Mouse (Mus musculus): ENCODE results near the gene Gm13420. TPM values are rescaled to one million over a fixed set of nuclear protein-coding genes. Genes with fewer than 3 reads are reported as not detected.

The Gm13420 gene
- polyA plus RNA-seq, 1 experiment from 2014 or later: 1.6 TPM

DNA sequence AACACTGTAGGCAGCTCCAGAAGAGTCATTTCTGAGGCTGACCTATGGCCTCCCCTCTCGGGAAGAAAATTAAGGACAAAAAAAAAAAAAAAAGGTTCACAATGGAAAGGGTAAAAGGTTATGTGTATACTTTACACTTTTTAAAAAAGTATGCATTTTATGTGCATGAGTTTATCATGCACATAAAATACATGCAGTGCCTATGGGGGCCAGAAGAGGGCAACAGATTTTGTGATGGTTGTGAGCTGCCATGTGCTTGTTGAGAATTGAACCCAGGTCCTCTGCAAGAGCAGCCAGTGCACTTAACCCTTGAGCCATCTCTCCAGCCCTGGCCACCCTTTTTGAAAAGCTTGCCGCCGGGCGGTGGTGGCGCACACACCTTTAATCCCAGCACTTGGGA lies 3.6 kb downstream of the Gm13420 start:
- Histone ChIP-seq H3K27me3 (ENCODE audit: control insufficient read depth, insufficient read depth, low read length) (peaks cover 32% of the 10 kb centered on the region), H3K4me3 (ENCODE audit: low read depth, low read length) (no peak overlapping the region), H3K4me2 (replicated peaks; ENCODE audit: low read depth, low read length) (peak overlapping the region; percentile 55; the same call in 1 of the 2 replicates), H3K36me3 (ENCODE audit: control insufficient read depth, insufficient read depth, low read length) (no peaks in the 10 kb centered on the region), H3K27ac (ENCODE audit: low read length) (no peak overlapping the region), H3K9me3 (ENCODE audit: control insufficient read depth, low read depth, low read length) (no peaks in the 10 kb centered on the region), H3K9ac (replicated peaks; ENCODE audit: low read depth, low read length) (no peak overlapping the region), H3K4me1 (ENCODE audit: control insufficient read depth, insufficient read depth, low read length) (no peaks in the 10 kb centered on the region)
- 66% methylated on average over 5 of the region's 5 CpGs for WGBS
- ATAC-seq (ENCODE audit: insufficient number of reproducible peaks, insufficient read depth, low FRiP score, low read depth): no peak

GRCm38 (mm10) chr2:29747188-29747782 lies 4.2 kb downstream of the Gm13420 start:
- Histone ChIP-seq H3K9me3 (ENCODE audit: control insufficient read depth, low read depth, low read length) (no peaks in the 10 kb centered on the region), H3K4me2 (replicated peaks; ENCODE audit: low read depth, low read length) (peak overlapping the region; percentile 55), H3K9ac (replicated peaks; ENCODE audit: low read depth, low read length) (peak overlapping the region; percentile 18; the same call in 1 of the 2 replicates), H3K27me3 (ENCODE audit: control insufficient read depth, insufficient read depth, low read length) (peaks cover 27% of the 10 kb centered on the region), H3K4me3 (ENCODE audit: low read depth, low read length) (peak overlapping the region; percentile 25), H3K4me1 (ENCODE audit: control insufficient read depth, insufficient read depth, low read length) (no peaks in the 10 kb centered on the region), H3K27ac (ENCODE audit: low read length) (no peak overlapping the region), H3K36me3 (ENCODE audit: control insufficient read depth, insufficient read depth, low read length) (no peaks in the 10 kb centered on the region)
- 12% methylated on average over 49 of the region's 50 CpGs for WGBS
- ATAC-seq (ENCODE audit: insufficient number of reproducible peaks, insufficient read depth, low FRiP score, low read depth): no peak

DNA sequence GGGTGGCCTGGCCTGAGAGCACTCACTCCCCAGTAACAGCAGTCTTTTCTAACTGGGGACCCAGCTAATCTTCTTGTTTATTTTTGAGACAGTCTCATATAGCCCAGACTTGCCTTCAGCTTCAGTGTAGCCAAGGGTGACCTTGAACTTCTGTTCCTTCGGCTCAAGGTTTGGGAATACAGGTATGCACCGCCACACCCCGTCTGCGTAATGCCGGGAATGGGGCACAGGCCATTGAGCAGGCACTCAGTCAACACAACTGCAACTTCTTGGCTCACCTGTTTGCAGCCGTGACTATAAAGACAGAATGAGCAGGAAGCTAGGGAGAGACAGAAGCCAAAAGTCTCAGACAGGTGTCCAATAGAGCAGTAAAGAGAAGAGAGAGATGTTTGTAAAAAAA lies 7.2 kb downstream of the Gm13420 start:
- Histone ChIP-seq H3K9me3 (ENCODE audit: control insufficient read depth, low read depth, low read length) (no peaks in the 10 kb centered on the region), H3K27ac (ENCODE audit: low read length) (no peak overlapping the region), H3K4me2 (replicated peaks; ENCODE audit: low read depth, low read length) (no peak overlapping the region), H3K4me1 (ENCODE audit: control insufficient read depth, insufficient read depth, low read length) (no peaks in the 10 kb centered on the region), H3K27me3 (ENCODE audit: control insufficient read depth, insufficient read depth, low read length) (peaks cover 7% of the 10 kb centered on the region; the same call in 1 of the 2 replicates), H3K9ac (replicated peaks; ENCODE audit: low read depth, low read length) (no peak overlapping the region), H3K36me3 (ENCODE audit: control insufficient read depth, insufficient read depth, low read length) (no peaks in the 10 kb centered on the region), H3K4me3 (ENCODE audit: low read depth, low read length) (no peak overlapping the region)
- no peak for ATAC-seq (ENCODE audit: insufficient number of reproducible peaks, insufficient read depth, low FRiP score, low read depth)
- WGBS: 78% methylated on average over 6 of the region's 6 CpGs

- H3K36me3 ChIP-seq (ENCODE audit: control insufficient read depth, insufficient read depth, low read length): peaks cover 19% of the 10 kb centered on the region
- no peaks in the 10 kb centered on the region for H3K27me3 ChIP-seq (ENCODE audit: control insufficient read depth, insufficient read depth, low read length)
- WGBS: 94% methylated on average over 6 of the region's 6 CpGs
- H3K4me2 ChIP-seq (replicated peaks; ENCODE audit: low read depth, low read length): no peak overlapping the region
- no peaks in the 10 kb centered on the region for H3K4me1 ChIP-seq (ENCODE audit: control insufficient read depth, insufficient read depth, low read length)
- no peak overlapping the region for H3K4me3 ChIP-seq (ENCODE audit: low read depth, low read length)
- H3K9me3 ChIP-seq (ENCODE audit: control insufficient read depth, low read depth, low read length): no peaks in the 10 kb centered on the region
- no peak for ATAC-seq (ENCODE audit: insufficient number of reproducible peaks, insufficient read depth, low FRiP score, low read depth)
- no peak overlapping the region for H3K9ac ChIP-seq (replicated peaks; ENCODE audit: low read depth, low read length)
- H3K27ac ChIP-seq (ENCODE audit: low read length): no peak overlapping the region
These were observed 10.3 kb downstream of the Gm13420 start for GRCm38 (mm10) chr2:29741207-29741606.

DNA sequence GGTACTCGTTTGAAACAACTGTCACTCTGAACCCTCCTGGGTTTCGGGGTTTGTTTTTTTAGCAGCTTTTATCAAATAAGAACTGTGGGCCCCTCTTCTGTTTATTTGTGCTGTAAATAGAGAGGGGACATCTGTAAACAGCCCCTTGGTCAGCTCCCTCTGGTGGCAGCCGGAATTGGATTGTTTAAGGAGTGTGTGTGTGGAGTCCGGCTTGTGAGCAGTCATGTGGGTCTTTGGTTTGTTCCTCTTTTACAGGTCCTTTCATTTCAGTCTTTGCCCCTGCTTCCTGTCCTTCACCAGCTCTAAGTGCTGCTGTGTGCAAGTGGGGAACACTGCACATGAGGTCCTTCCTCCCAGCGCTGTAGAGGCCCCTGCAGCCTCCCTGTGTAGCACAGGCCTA lies 12.1 kb downstream of the Gm13420 start:
- peaks cover 31% of the 10 kb centered on the region for H3K36me3 ChIP-seq (ENCODE audit: control insufficient read depth, insufficient read depth, low read length)
- no peak overlapping the region for H3K4me2 ChIP-seq (replicated peaks; ENCODE audit: low read depth, low read length)
- ATAC-seq (ENCODE audit: insufficient number of reproducible peaks, insufficient read depth, low FRiP score, low read depth): no peak
- no peaks in the 10 kb centered on the region for H3K9me3 ChIP-seq (ENCODE audit: control insufficient read depth, low read depth, low read length)
- H3K4me1 ChIP-seq (ENCODE audit: control insufficient read depth, insufficient read depth, low read length): no peaks in the 10 kb centered on the region
- no peaks in the 10 kb centered on the region for H3K27me3 ChIP-seq (ENCODE audit: control insufficient read depth, insufficient read depth, low read length)
- H3K27ac ChIP-seq (ENCODE audit: low read length): no peak overlapping the region
- no peak overlapping the region for H3K9ac ChIP-seq (replicated peaks; ENCODE audit: low read depth, low read length)
- no peak overlapping the region for H3K4me3 ChIP-seq (ENCODE audit: low read depth, low read length)
- whole genome bisulfite sequencing: 42% methylated on average over 5 of the region's 5 CpGs

DNA sequence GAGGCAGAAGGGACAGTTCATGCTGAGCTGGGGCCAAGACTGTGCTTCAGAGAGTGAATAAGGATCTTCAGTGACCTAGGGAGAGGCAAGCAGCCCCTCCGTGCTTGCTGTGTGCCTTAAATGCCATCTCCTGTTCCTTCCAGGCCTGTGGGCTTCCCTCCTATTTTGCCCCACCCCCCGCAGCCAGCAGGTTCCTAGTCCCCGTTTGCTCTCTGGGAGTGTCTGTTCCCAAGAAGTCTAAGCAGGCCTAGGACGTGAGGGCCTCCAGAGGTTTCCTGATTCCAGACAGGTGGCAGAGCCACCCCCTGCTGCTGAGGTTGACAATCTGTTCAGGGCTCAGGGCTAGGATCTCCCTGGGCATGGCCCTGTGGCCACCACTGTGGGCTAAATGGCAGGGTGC lies 12.7 kb downstream of the Gm13420 start:
- Histone ChIP-seq H3K9ac (replicated peaks; ENCODE audit: low read depth, low read length) (no peak overlapping the region), H3K27me3 (ENCODE audit: control insufficient read depth, insufficient read depth, low read length) (no peaks in the 10 kb centered on the region), H3K36me3 (ENCODE audit: control insufficient read depth, insufficient read depth, low read length) (peaks cover 34% of the 10 kb centered on the region), H3K4me2 (replicated peaks; ENCODE audit: low read depth, low read length) (no peak overlapping the region), H3K27ac (ENCODE audit: low read length) (0 out of 2 replicates have a peak overlapping the region, but pooled peaks have one; percentile 10), H3K9me3 (ENCODE audit: control insufficient read depth, low read depth, low read length) (no peaks in the 10 kb centered on the region), H3K4me1 (ENCODE audit: control insufficient read depth, insufficient read depth, low read length) (no peaks in the 10 kb centered on the region), H3K4me3 (ENCODE audit: low read depth, low read length) (no peak overlapping the region)
- ATAC-seq (ENCODE audit: insufficient number of reproducible peaks, insufficient read depth, low FRiP score, low read depth): no peak
- WGBS: 52% methylated on average over 4 of the region's 4 CpGs

DNA sequence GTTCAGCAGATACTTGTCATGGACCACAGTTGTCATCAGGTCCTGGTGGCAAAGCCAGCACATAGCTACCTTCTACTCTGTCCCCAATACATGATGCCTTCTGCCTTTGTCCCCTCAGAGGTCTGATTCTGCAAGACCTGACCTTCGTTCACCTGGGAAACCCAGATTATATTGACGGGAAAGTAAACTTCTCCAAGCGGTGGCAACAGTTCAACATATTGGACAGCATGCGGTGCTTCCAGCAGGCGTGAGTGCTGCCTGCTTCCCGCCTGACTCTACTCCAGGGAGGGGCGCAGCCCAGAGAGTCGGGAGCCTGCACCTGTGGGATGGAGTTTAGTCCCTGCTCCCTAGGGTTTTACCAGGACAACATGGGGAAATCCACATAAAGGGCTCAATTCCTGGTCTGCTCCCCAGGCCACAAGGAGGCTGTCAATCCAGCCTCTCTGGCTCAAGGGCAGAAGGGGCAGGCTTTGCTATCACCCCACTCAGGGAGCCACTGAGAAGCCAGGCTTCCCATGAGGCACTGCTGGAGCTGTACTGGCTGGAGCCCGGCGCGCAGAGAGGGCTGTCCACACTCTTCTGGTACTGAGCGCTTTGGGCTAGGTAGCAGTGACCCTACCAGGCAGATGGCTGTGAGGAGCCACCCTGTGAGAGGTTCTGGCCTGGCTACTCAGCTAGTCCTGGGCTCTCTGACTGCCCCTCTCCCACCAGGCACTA lies 14.1 kb downstream of the Gm13420 start:
- Histone ChIP-seq H3K9ac (replicated peaks; ENCODE audit: low read depth, low read length) (no peak overlapping the region), H3K4me1 (ENCODE audit: control insufficient read depth, insufficient read depth, low read length) (no peaks in the 10 kb centered on the region), H3K36me3 (ENCODE audit: control insufficient read depth, insufficient read depth, low read length) (peaks cover 36% of the 10 kb centered on the region), H3K27ac (ENCODE audit: low read length) (no peak overlapping the region), H3K9me3 (ENCODE audit: control insufficient read depth, low read depth, low read length) (no peaks in the 10 kb centered on the region), H3K4me3 (ENCODE audit: low read depth, low read length) (no peak overlapping the region), H3K27me3 (ENCODE audit: control insufficient read depth, insufficient read depth, low read length) (no peaks in the 10 kb centered on the region), H3K4me2 (replicated peaks; ENCODE audit: low read depth, low read length) (no peak overlapping the region)
- 79% methylated on average over 12 of the region's 12 CpGs for WGBS
- ATAC-seq (ENCODE audit: insufficient number of reproducible peaks, insufficient read depth, low FRiP score, low read depth): no peak

DNA sequence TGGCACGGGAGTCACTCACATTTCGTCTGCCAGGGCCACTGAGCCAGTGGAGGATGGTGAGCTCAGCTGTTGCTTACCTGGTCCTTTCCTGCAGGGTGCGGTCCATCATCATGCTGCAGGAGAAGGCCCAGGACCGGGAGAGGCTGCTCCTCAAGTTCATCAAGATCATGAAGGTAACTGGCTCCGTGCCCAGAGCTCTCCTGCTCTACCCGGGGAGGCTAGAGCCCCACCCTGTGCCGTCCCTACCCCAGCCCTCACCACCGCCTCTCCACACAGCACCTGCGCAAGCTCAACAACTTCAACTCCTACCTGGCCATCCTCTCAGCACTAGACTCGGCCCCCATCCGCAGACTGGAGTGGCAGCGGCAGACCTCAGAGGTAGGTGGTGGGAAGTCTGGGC lies 15.8 kb downstream of the Gm13420 start:
- Histone ChIP-seq H3K36me3 (ENCODE audit: control insufficient read depth, insufficient read depth, low read length) (peaks cover 45% of the 10 kb centered on the region), H3K27me3 (ENCODE audit: control insufficient read depth, insufficient read depth, low read length) (no peaks in the 10 kb centered on the region)
- ATAC-seq (ENCODE audit: insufficient number of reproducible peaks, insufficient read depth, low FRiP score, low read depth): 0 out of 2 replicates have a peak, but pooled peaks have one; percentile 25

More for the DNA sequence above, 15.8 kb downstream of the Gm13420 start:
- H3K9ac ChIP-seq (replicated peaks; ENCODE audit: low read depth, low read length): no peak overlapping the region
- H3K4me2 ChIP-seq (replicated peaks; ENCODE audit: low read depth, low read length): no peak overlapping the region
- 82% methylated on average over 12 of the region's 12 CpGs for WGBS
- no peaks in the 10 kb centered on the region for H3K9me3 ChIP-seq (ENCODE audit: control insufficient read depth, low read depth, low read length)
- H3K27ac ChIP-seq (ENCODE audit: low read length): no peak overlapping the region
- H3K4me1 ChIP-seq (ENCODE audit: control insufficient read depth, insufficient read depth, low read length): no peaks in the 10 kb centered on the region
- no peak overlapping the region for H3K4me3 ChIP-seq (ENCODE audit: low read depth, low read length)

Data from stomach, embryonic 14.5 days (tissue).